Mouse (Mus musculus): ENCODE results near the gene Rassf4.

DNA sequence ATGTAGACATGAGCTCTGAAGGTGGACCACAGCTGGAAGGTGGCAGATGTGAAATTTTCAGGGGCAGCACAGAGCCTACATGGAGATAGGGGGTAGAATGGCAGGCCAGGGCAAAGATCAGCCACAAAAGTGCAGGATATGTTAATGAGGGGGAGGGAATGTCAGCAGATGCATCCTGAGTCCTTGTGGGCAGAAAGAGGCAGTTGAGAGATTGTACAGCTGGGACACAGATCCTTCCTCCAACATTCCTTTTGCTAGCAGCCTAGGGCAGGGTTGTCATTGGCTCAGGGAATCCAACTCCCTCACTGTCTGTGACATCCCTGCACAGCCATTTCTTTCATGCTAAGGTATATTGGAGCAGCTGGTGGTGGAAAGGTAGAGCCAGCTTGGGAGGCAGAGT lies 27.1 kb upstream of the Rassf4 start:
- TF ChIP-seq MAFK (IDR thresholded peaks at IDR 0.05; ENCODE audit: insufficient replicate concordance, low read length) = no peak
- TF ChIP-seq POLR2A (IDR thresholded peaks at IDR 0.05; ENCODE audit: low read depth, low read length) = no peak
- TF ChIP-seq CHD2 (IDR thresholded peaks at IDR 0.05; ENCODE audit: low read length) = no peak
- TF ChIP-seq ETS1 (conservative IDR thresholded peaks at IDR 0.05; ENCODE audit: low read depth, low read length) = no peak
- no peak for TF ChIP-seq CTCF (conservative IDR thresholded peaks at IDR 0.05 in 1 of 2, IDR thresholded peaks at IDR 0.05 in 1 of 2; ENCODE audit: low read depth in 2 of 2, low read length in 2 of 2)
- TF ChIP-seq JUND (conservative IDR thresholded peaks at IDR 0.05; ENCODE audit: low read depth, low read length) = no peak
- no peak for TF ChIP-seq EP300 (IDR thresholded peaks at IDR 0.05; ENCODE audit: low read length)
- no peak for TF ChIP-seq POLR2AphosphoS2 (IDR thresholded peaks at IDR 0.05; ENCODE audit: low read depth, low read length)
- no peak for TF ChIP-seq NRF1 (IDR thresholded peaks at IDR 0.05; ENCODE audit: low read depth, low read length)

Measured in CH12.LX (cell line).